Mouse (Mus musculus) neural tube, embryonic 13.5 days (tissue): ENCODE measurements at regions not wholly inside any gene's neighbourhood (a gene's known extent, or its start where the extent isn't known, plus 50 kb on each side); places are given as distances from the start of the nearest gene placed in this dataset.
"Not testable (repeated sequence)": the region's sequence is repeated elsewhere in the genome, so short reads cannot be mapped to it uniquely, and the experiment has no call there.

Source experiments
- ATAC-seq: fragments of 200-750 bp; cut with Nextera tagmentation; 2 replicates; pipeline ENCODE4 v1.8.0; 2017; ENCODE audit warnings: low read depth, mild to moderate bottlenecking, moderate TSS enrichment, moderate library complexity
- H3K27ac ChIP-seq: fragments of 300-500 bp; sonication (generic); replicated peaks from 2 replicates; pipeline ENCODE4 v1.5.1; 2015; ENCODE audit warnings: moderate library complexity, mild to moderate bottlenecking, inconsistent platforms
- H3K27me3 ChIP-seq: fragments of 300-500 bp; sonication (generic); 2 replicates; pipeline ENCODE4 v1.6.1; 2015; ENCODE audit warnings: mild to moderate bottlenecking, inconsistent platforms
- H3K36me3 ChIP-seq: fragments of 300-500 bp; sonication (generic); 2 replicates; pipeline ENCODE4 v1.6.1; 2015; ENCODE audit warnings: mild to moderate bottlenecking, inconsistent platforms
- H3K4me1 ChIP-seq: fragments of 300-500 bp; sonication (generic); replicated peaks from 2 replicates; pipeline ENCODE4 v1.6.1; 2015; ENCODE audit warnings: inconsistent platforms
- H3K4me2 ChIP-seq: fragments of 300-500 bp; sonication (generic); 2 replicates; pipeline ENCODE4 v1.6.1; 2015; ENCODE audit warnings: inconsistent platforms, mild to moderate bottlenecking, moderate library complexity
- H3K4me3 ChIP-seq: fragments of 300-500 bp; sonication (generic); 2 replicates; pipeline ENCODE4 v1.5.1; 2015; ENCODE audit warnings: mild to moderate bottlenecking, inconsistent platforms
- H3K9ac ChIP-seq: fragments of 300-500 bp; sonication (generic); 2 replicates; pipeline ENCODE4 v1.6.1; 2015; ENCODE audit warnings: moderate library complexity, mild to moderate bottlenecking, inconsistent platforms
- H3K9me3 ChIP-seq: fragments of 300-500 bp; sonication (generic); 2 replicates; pipeline ENCODE4 v1.6.1; 2016; ENCODE audit warnings: inconsistent platforms
- WGBS: fragments of 180-500 bp; shearing (Covaris S2); methylation state at CpG from one replicate; pipeline ENCODE4 v1.1.7; 2015; 5-methylcytosine and 5-hydroxymethylcytosine counted together

DNA sequence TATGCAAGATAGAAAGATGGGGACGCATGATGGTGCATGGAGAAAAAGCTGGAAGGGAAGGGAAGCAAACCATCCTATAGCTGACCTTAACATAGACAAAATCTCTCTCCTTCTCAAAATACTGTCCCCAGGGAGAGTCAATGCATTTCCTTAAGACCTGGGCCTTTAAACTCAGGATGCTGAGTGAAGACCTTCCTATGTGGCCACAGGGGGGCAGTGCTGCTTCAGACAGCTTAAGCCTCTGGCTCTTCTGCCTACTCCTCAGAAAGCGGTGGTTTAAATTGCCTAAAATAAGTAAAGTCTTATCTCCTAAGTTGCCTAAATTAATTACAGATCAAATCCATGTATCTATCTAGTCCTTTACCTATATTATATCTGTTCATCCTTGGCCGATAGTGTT lies 449.4 kb upstream of the Olfr1507 start:
- not testable (repeated sequence) for H3K9ac ChIP-seq, H3K9me3 ChIP-seq, H3K36me3 ChIP-seq, H3K4me3 ChIP-seq, H3K27ac ChIP-seq, H3K27me3 ChIP-seq, H3K4me2 ChIP-seq, ATAC-seq, H3K4me1 ChIP-seq
- WGBS: no CpG with 5 or more reads among the region's 3 CpGs

DNA sequence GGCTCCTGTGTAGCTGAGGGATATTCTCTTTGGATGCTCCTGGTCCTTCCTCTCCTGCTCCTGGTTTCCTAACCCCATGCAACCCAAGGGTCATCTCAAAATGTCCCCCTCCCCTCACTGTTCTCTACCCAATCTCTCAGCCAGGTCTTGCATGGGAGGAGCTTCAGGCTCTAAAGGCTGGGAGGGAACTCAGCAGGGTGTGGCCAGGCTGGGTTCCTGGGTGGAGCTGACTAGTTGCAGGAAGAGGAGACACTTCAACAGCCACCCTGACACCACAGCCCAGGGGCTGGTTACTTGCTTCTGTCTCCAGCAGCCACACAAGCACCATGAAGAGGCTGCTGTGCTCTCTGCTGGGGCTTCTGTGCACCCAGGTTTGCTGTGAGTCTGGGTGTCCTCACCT lies 446.9 kb upstream of the Olfr1507 start:
- H3K27ac ChIP-seq, H3K4me3 ChIP-seq, H3K4me1 ChIP-seq, H3K36me3 ChIP-seq, H3K4me2 ChIP-seq, H3K9ac ChIP-seq, H3K9me3 ChIP-seq, H3K27me3 ChIP-seq, ATAC-seq: not testable (repeated sequence)

- not testable (repeated sequence) for H3K9ac ChIP-seq, H3K27ac ChIP-seq, H3K36me3 ChIP-seq, H3K9me3 ChIP-seq, H3K27me3 ChIP-seq, H3K4me2 ChIP-seq, ATAC-seq, H3K4me3 ChIP-seq, H3K4me1 ChIP-seq
- WGBS: no CpG with 5 or more reads among the region's 1 CpGs
Observed at GRCm38 (mm10) chr14:52941747-52942146, 446.2 kb upstream of the Olfr1507 start.

DNA sequence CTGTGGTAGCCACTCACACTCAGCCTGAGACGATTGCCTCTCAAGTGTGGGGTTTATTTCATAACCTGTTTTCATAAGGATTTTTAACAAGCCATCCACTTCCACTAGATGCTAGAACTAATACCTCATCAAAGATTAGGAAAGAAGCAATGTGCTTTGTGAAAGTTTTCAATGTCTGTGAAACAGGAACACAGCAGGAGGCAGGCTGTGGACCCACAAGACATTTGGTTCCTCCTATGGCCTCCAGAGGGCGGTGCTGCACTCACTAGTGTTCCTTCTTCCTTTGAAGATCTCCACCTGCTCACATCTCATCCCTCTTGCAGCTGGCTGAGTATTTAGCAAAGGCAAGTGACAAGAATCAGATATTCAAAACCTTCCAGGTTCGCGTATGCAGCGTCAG lies 424.6 kb upstream of the Olfr1507 start:
- H3K9ac ChIP-seq, H3K36me3 ChIP-seq, H3K9me3 ChIP-seq, H3K27ac ChIP-seq, ATAC-seq, H3K4me1 ChIP-seq, H3K27me3 ChIP-seq, H3K4me3 ChIP-seq, H3K4me2 ChIP-seq: not testable (repeated sequence)
- no CpG with 5 or more reads among the region's 5 CpGs for WGBS

- no CpG with 5 or more reads among the region's 1 CpGs for WGBS
- not testable (repeated sequence) for H3K4me2 ChIP-seq, H3K4me3 ChIP-seq, H3K4me1 ChIP-seq, H3K27me3 ChIP-seq, H3K36me3 ChIP-seq, H3K9me3 ChIP-seq, ATAC-seq, H3K27ac ChIP-seq, H3K9ac ChIP-seq
Observed at GRCm38 (mm10) chr14:52913814-52914213, 418.3 kb upstream of the Olfr1507 start.

- H3K4me2 ChIP-seq, H3K27ac ChIP-seq, H3K9ac ChIP-seq, H3K36me3 ChIP-seq, ATAC-seq, H3K27me3 ChIP-seq, H3K4me1 ChIP-seq, H3K4me3 ChIP-seq, H3K9me3 ChIP-seq: not testable (repeated sequence)
- WGBS: no CpG with 5 or more reads among the region's 3 CpGs
Observed at GRCm38 (mm10) chr14:52899629-52900028, 404.1 kb upstream of the Olfr1507 start.

DNA sequence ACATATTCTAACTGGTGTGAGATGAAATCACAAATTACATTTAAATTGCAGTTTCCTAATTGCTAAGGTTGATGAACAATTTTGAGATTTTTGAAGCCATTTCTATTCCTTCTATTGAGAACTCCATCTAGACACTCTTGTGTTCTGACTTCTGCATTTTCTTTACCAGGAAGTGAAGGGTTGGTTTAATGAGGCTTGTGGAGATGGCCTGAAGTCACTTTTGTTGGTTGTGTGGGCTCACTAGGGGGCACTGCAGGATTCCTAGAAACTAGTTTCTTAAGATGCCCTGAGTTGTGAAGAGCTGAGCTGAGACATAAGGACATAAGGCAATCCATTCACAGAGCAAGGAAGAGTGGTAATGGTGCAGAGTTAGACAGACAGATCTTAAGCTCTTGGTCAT lies 402.8 kb upstream of the Olfr1507 start:
- H3K4me1 ChIP-seq, ATAC-seq, H3K4me3 ChIP-seq, H3K9ac ChIP-seq, H3K9me3 ChIP-seq, H3K27me3 ChIP-seq, H3K36me3 ChIP-seq, H3K4me2 ChIP-seq, H3K27ac ChIP-seq: not testable (repeated sequence)

DNA sequence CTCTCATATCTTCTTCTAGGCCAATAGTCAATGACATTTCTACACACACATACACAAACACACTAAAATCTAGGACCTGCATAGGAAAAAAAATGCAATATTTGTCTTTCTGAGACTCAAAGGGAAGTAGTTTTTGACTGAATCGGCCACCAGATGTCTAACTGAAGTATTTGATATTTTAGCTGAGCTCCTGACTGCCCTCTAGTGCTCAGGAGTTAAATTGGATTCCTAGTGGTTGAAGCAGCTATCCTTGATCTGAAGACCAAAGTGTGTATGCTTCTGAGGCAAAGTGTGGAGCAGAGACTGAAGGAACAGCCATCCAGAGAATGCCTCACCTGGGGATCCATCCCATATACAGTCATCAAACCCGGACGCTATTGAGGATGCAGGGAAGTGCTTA lies 384.4 kb upstream of the Olfr1507 start:
- H3K4me3 ChIP-seq, H3K4me1 ChIP-seq, H3K9ac ChIP-seq, ATAC-seq, H3K27me3 ChIP-seq, H3K4me2 ChIP-seq, H3K27ac ChIP-seq, H3K36me3 ChIP-seq, H3K9me3 ChIP-seq: not testable (repeated sequence)
- no CpG with 5 or more reads among the region's 3 CpGs for WGBS

DNA sequence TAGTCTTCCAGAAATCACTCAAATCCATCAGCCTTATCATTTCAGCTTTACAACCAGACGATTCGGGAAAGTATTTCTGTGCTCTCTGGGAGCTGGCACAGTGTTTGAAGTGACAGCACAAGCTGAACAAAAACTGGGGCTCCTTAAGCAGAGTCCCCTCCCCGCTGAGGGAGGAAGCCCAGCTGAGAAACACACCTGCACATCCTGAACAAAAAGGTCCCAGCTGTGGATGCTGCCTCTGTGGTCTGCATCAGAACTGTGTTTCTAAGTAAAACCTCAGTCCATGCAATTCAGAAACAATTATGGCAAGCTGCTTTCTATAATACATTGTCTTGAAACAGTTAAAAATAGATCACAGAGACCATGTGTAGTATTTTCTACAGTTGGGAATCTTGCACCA lies 368.3 kb upstream of the Olfr1507 start:
- H3K4me3 ChIP-seq, H3K27ac ChIP-seq, H3K9me3 ChIP-seq, H3K27me3 ChIP-seq, H3K4me1 ChIP-seq, H3K4me2 ChIP-seq, H3K36me3 ChIP-seq, H3K9ac ChIP-seq, ATAC-seq: not testable (repeated sequence)
- no CpG with 5 or more reads among the region's 3 CpGs for WGBS

- H3K9me3 ChIP-seq, H3K4me2 ChIP-seq, H3K4me3 ChIP-seq, H3K36me3 ChIP-seq, ATAC-seq, H3K9ac ChIP-seq, H3K27ac ChIP-seq, H3K4me1 ChIP-seq, H3K27me3 ChIP-seq: not testable (repeated sequence)
Observed at GRCm38 (mm10) chr14:52863107-52863506, 367.6 kb upstream of the Olfr1507 start.

- not testable (repeated sequence) for H3K4me1 ChIP-seq, H3K27me3 ChIP-seq, H3K9me3 ChIP-seq, H3K9ac ChIP-seq, ATAC-seq, H3K4me2 ChIP-seq, H3K4me3 ChIP-seq, H3K36me3 ChIP-seq, H3K27ac ChIP-seq
- WGBS: 84% methylated on average over 10 of the region's 20 CpGs
Observed at GRCm38 (mm10) chr14:52862491-52862890, 366.9 kb upstream of the Olfr1507 start.

DNA sequence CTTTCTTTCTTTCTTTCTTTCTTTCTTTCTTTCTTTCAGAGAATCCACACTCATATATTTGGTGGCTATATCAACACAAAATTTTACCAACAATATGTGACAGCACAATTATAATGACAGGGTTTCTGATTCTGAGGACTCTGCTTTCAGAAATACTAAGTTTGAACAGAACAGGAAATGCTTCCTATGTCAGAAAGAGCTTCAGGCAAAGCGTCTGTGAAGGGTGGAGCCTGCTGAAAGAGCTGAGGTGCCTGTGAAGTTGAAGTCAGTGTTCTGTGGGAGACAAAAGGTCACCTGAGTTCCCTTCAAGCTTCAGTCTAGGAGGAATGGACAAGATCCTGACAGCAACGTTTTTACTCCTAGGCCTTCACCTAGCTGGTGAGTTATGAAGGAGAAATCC lies 359.8 kb upstream of the Olfr1507 start:
- not testable (repeated sequence) for H3K4me1 ChIP-seq, H3K9me3 ChIP-seq, H3K27ac ChIP-seq, H3K36me3 ChIP-seq, H3K4me2 ChIP-seq, ATAC-seq, H3K27me3 ChIP-seq, H3K9ac ChIP-seq, H3K4me3 ChIP-seq
- no CpG with 5 or more reads among the region's 2 CpGs for WGBS

- ATAC-seq, H3K4me3 ChIP-seq, H3K36me3 ChIP-seq, H3K4me1 ChIP-seq, H3K9me3 ChIP-seq, H3K27ac ChIP-seq, H3K27me3 ChIP-seq, H3K4me2 ChIP-seq, H3K9ac ChIP-seq: not testable (repeated sequence)
Observed at GRCm38 (mm10) chr14:52853598-52853997, 358.0 kb upstream of the Olfr1507 start.

DNA sequence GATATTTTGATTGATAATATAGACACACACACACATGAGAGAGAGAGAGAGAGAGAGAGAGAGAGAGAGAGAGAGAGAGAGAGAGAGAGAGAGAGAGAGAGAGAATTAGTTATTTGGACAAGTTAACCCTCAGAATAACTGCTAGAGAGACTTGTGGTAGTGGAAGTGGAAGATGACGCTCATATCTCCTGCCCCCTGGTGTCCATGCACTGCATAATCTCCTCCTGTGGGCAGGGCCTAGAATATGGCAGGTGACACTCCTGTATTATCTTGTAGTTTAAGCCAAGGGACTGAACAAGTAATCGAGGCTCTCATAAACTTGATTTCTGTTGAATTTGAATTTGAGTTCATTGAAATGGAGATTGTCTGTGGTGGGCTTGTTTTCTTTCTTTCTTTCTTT lies 352.4 kb upstream of the Olfr1507 start:
- H3K27ac ChIP-seq, H3K4me3 ChIP-seq, H3K27me3 ChIP-seq, H3K4me1 ChIP-seq, H3K4me2 ChIP-seq, ATAC-seq, H3K9ac ChIP-seq, H3K36me3 ChIP-seq, H3K9me3 ChIP-seq: not testable (repeated sequence)
- no CpG with 5 or more reads among the region's 2 CpGs for WGBS
